In genomic region chr10:81075734-81076133, GRCm38 (mm10) we compare ENCODE assay signal across 11 mouse cellular contexts. TPM values are rescaled to one million over a fixed set of nuclear protein-coding genes. Genes with fewer than 3 reads are reported as not detected.
"Had no signal": no experiment of that assay in that cellular context is flagged by ENCODE, and none has a peak within 500 bp of the region (broad histone marks: within the 10 kb centered on the region; RNA-seq: fewer than 3 reads in every experiment).

No protein-coding gene starts in this region.

- DNase-seq: kidney, adult 9 months; kidney, postnatal 14 days; kidney, postnatal 4 days; lung, adult 18-20 months; lung, postnatal 10 days; lung, postnatal 36 days; retina, postnatal 1 day; right cerebral cortex, postnatal 25 days; thymus, adult 18-20 months; thymus, postnatal 36 days had no signal

RNA-seq across cellular contexts. Expression of gene Creb3l3, which starts 22.9 kb away (rescaled TPM):
- total RNA-seq: monocyte, adult 5-6 weeks had no signal
